Mouse (Mus musculus) hindbrain, embryonic 12.5 days (tissue): Measurements from ENCODE around the gene Gab2. TPM values are rescaled to one million over a fixed set of nuclear protein-coding genes. Genes with fewer than 3 reads are reported as not detected.

Experiments used
- ATAC-seq: fragments of 200-750 bp; cut with Nextera tagmentation; 2 replicates; pipeline ENCODE4 v1.8.0; 2017; ENCODE audit warnings: moderate TSS enrichment; ENCODE audit not compliant: low FRiP score
- H3K27ac ChIP-seq: fragments of 300-500 bp; sonication (generic); 2 replicates; pipeline ENCODE4 v1.5.1; 2016; ENCODE audit warnings: mild to moderate bottlenecking
- H3K27me3 ChIP-seq: fragments of 300-500 bp; sonication (generic); 2 replicates; pipeline ENCODE4 v1.6.1; 2016; ENCODE audit warnings: mild to moderate bottlenecking
- H3K36me3 ChIP-seq: fragments of 300-500 bp; sonication (generic); 2 replicates; pipeline ENCODE4 v1.6.1; 2016; ENCODE audit warnings: mild to moderate bottlenecking
- H3K4me1 ChIP-seq: fragments of 300-500 bp; sonication (generic); 2 replicates; pipeline ENCODE4 v1.6.1; 2016
- H3K4me2 ChIP-seq: fragments of 300-500 bp; sonication (generic); replicated peaks from 2 replicates; pipeline ENCODE4 v1.6.1; 2016; ENCODE audit warnings: mild to moderate bottlenecking
- H3K4me3 ChIP-seq: fragments of 300-500 bp; sonication (generic); 2 replicates; pipeline ENCODE4 v1.5.1; 2016; ENCODE audit warnings: mild to moderate bottlenecking
- H3K9ac ChIP-seq: fragments of 300-500 bp; sonication (generic); 2 replicates; pipeline ENCODE4 v1.6.1; 2016; ENCODE audit warnings: mild to moderate bottlenecking, moderate library complexity
- H3K9me3 ChIP-seq: fragments of 300-500 bp; sonication (generic); replicated peaks from 2 replicates; pipeline ENCODE4 v1.6.1; 2016; ENCODE audit warnings: mild to moderate bottlenecking
- WGBS: fragments of 180-500 bp; shearing (Covaris S2); methylation state at CpG from one replicate; pipeline ENCODE4 v1.1.7; 2016; 5-methylcytosine and 5-hydroxymethylcytosine counted together
- polyA plus RNA-seq: library from polyadenylated mRNA; unstranded; fragments of >200 nt; fragmentation: Nextera tagmentation; extraction: Ambion mirVana; gene quantifications from 2 replicates; pipeline ENCODE4 v1.2.1, GENCODE M21; 2016

The Gab2 gene
- polyA plus RNA-seq, 1 experiment from 2014 or later, result 16.1 TPM

GRCm38 (mm10) chr7:97330931-97331645 is 249.7 kb downstream of the Gab2 start:
- peaks cover 33% of the 10 kb centered on the region for H3K4me1 ChIP-seq
- peak overlapping the region; percentile 75 for H3K4me3 ChIP-seq
- 66% methylated on average over 11 of the region's 11 CpGs for WGBS
- H3K4me2 ChIP-seq, result peak overlapping the region; percentile 74
- H3K9ac ChIP-seq, result peak overlapping the region; percentile 76
- peaks cover 15% of the 10 kb centered on the region for H3K27me3 ChIP-seq
- ATAC-seq, result no peak
- H3K9me3 ChIP-seq, result no peaks in the 10 kb centered on the region
- no peaks in the 10 kb centered on the region for H3K36me3 ChIP-seq
- H3K27ac ChIP-seq, result no peak overlapping the region

GRCm38 (mm10) chr7:97331726-97332666 is 250.6 kb downstream of the Gab2 start, which contains the start of the genes Usp35 and Kctd21:
Usp35 (minus strand) TSS chr7:97332020.
Kctd21 (plus strand) TSS chr7:97332327.
- Histone ChIP-seq H3K36me3 (no peaks in the 10 kb centered on the region), H3K4me3 (peak within 1 kb of the TSS; percentile 75), H3K4me1 (peaks cover 33% of the 10 kb centered on the region), H3K9ac (peak within 1 kb of the TSS; percentile 76), H3K27me3 (peaks cover 6% of the 10 kb centered on the region), H3K27ac (no peak within 1 kb of the TSS; the same call in 1 of the 2 replicates), H3K4me2 (peak within 1 kb of the TSS; percentile 74), H3K9me3 (no peaks in the 10 kb centered on the region)
- under 1% methylated on average over 68 of the region's 68 CpGs for WGBS
- peak; percentile 99 for ATAC-seq

- WGBS, result 1% methylated on average over 9 of the region's 9 CpGs
- Histone ChIP-seq H3K9ac (peak overlapping the region; percentile 75), H3K4me3 (peak overlapping the region; percentile 75), H3K27ac (no peak overlapping the region), H3K36me3 (no peaks in the 10 kb centered on the region), H3K4me2 (peak overlapping the region; percentile 74), H3K9me3 (no peaks in the 10 kb centered on the region), H3K4me1 (peaks cover 33% of the 10 kb centered on the region), H3K27me3 (no peaks in the 10 kb centered on the region)
- ATAC-seq, result no peak
Measured at GRCm38 (mm10) chr7:97332667-97333041, 251.3 kb downstream of the Gab2 start.

GRCm38 (mm10) chr7:97333113-97333898 is 251.9 kb downstream of the Gab2 start:
- Histone ChIP-seq H3K4me3 (peak overlapping the region; percentile 75), H3K27me3 (no peaks in the 10 kb centered on the region), H3K4me2 (peak overlapping the region; percentile 74), H3K36me3 (no peaks in the 10 kb centered on the region), H3K27ac (no peak overlapping the region), H3K4me1 (peaks cover 33% of the 10 kb centered on the region), H3K9me3 (no peaks in the 10 kb centered on the region), H3K9ac (peak overlapping the region; percentile 75; the same call in 1 of the 2 replicates)
- ATAC-seq, result no peak
- 87% methylated on average over 6 of the region's 6 CpGs for WGBS

GRCm38 (mm10) chr7:97334406-97334805 is 253.0 kb downstream of the Gab2 start:
- no peak overlapping the region for H3K27ac ChIP-seq
- no peaks in the 10 kb centered on the region for H3K36me3 ChIP-seq
- WGBS, result 88% methylated on average over 2 of the region's 2 CpGs
- H3K9ac ChIP-seq, result no peak overlapping the region
- H3K9me3 ChIP-seq, result no peaks in the 10 kb centered on the region
- H3K27me3 ChIP-seq, result no peaks in the 10 kb centered on the region
- no peak overlapping the region for H3K4me2 ChIP-seq
- no peak for ATAC-seq
- no peak overlapping the region for H3K4me3 ChIP-seq
- peaks cover 27% of the 10 kb centered on the region for H3K4me1 ChIP-seq

GRCm38 (mm10) chr7:97336678-97337077 is 255.3 kb downstream of the Gab2 start:
- Histone ChIP-seq H3K4me1 (peaks cover 8% of the 10 kb centered on the region), H3K36me3 (no peaks in the 10 kb centered on the region), H3K9ac (no peak overlapping the region), H3K4me3 (no peak overlapping the region), H3K27ac (no peak overlapping the region), H3K4me2 (no peak overlapping the region), H3K9me3 (no peaks in the 10 kb centered on the region), H3K27me3 (no peaks in the 10 kb centered on the region)
- WGBS, result 81% methylated on average over 1 of the region's 1 CpGs
- ATAC-seq, result no peak

GRCm38 (mm10) chr7:97338593-97338992 is 257.2 kb downstream of the Gab2 start:
- no peak overlapping the region for H3K9ac ChIP-seq
- no peaks in the 10 kb centered on the region for H3K36me3 ChIP-seq
- no peaks in the 10 kb centered on the region for H3K27me3 ChIP-seq
- H3K4me2 ChIP-seq, result no peak overlapping the region
- H3K4me1 ChIP-seq, result no peaks in the 10 kb centered on the region
- no peak for ATAC-seq
- H3K27ac ChIP-seq, result no peak overlapping the region
- no peaks in the 10 kb centered on the region for H3K9me3 ChIP-seq
- 86% methylated on average over 4 of the region's 4 CpGs for WGBS
- H3K4me3 ChIP-seq, result no peak overlapping the region

- ATAC-seq, result no peak
- no peak overlapping the region for H3K27ac ChIP-seq
- no peak overlapping the region for H3K9ac ChIP-seq
- no peaks in the 10 kb centered on the region for H3K9me3 ChIP-seq
- no peak overlapping the region for H3K4me2 ChIP-seq
- 91% methylated on average over 7 of the region's 7 CpGs for WGBS
- H3K4me1 ChIP-seq, result no peaks in the 10 kb centered on the region
- no peaks in the 10 kb centered on the region for H3K36me3 ChIP-seq
- H3K4me3 ChIP-seq, result no peak overlapping the region
- no peaks in the 10 kb centered on the region for H3K27me3 ChIP-seq
Measured at GRCm38 (mm10) chr7:97339623-97340022, 258.2 kb downstream of the Gab2 start.

- peaks cover 3% of the 10 kb centered on the region; the same call in 1 of the 2 replicates for H3K4me1 ChIP-seq
- no peak for ATAC-seq
- H3K4me2 ChIP-seq, result no peak overlapping the region
- no peak overlapping the region for H3K4me3 ChIP-seq
- H3K27me3 ChIP-seq, result no peaks in the 10 kb centered on the region
- 66% methylated on average over 18 of the region's 18 CpGs for WGBS
- no peak overlapping the region for H3K9ac ChIP-seq
- H3K36me3 ChIP-seq, result no peaks in the 10 kb centered on the region
- no peak overlapping the region for H3K27ac ChIP-seq
- H3K9me3 ChIP-seq, result no peaks in the 10 kb centered on the region
Measured at GRCm38 (mm10) chr7:97340907-97341849, 259.8 kb downstream of the Gab2 start.

- no peak for ATAC-seq
- 79% methylated on average over 2 of the region's 2 CpGs for WGBS
- Histone ChIP-seq H3K9ac (no peak overlapping the region), H3K4me3 (no peak overlapping the region), H3K9me3 (no peaks in the 10 kb centered on the region), H3K27me3 (no peaks in the 10 kb centered on the region), H3K36me3 (0 out of 2 replicates have a peak, but pooled peaks cover 4% of the 10 kb centered on the region), H3K4me2 (no peak overlapping the region), H3K4me1 (peaks cover 3% of the 10 kb centered on the region; the same call in 1 of the 2 replicates), H3K27ac (no peak overlapping the region)
Measured at GRCm38 (mm10) chr7:97342961-97343360, 261.6 kb downstream of the Gab2 start.

- no peak for ATAC-seq
- H3K27ac ChIP-seq, result no peak overlapping the region
- H3K4me1 ChIP-seq, result peaks cover 3% of the 10 kb centered on the region; the same call in 1 of the 2 replicates
- no peaks in the 10 kb centered on the region for H3K9me3 ChIP-seq
- H3K27me3 ChIP-seq, result no peaks in the 10 kb centered on the region
- 96% methylated on average over 2 of the region's 2 CpGs for WGBS
- no peak overlapping the region for H3K4me3 ChIP-seq
- H3K4me2 ChIP-seq, result no peak overlapping the region
- H3K9ac ChIP-seq, result no peak overlapping the region
- peaks cover 10% of the 10 kb centered on the region for H3K36me3 ChIP-seq
Measured at GRCm38 (mm10) chr7:97344655-97345054, 263.3 kb downstream of the Gab2 start.
